Mouse (Mus musculus): Measurements from ENCODE around the gene Cadm1. TPM values are rescaled to one million over a fixed set of nuclear protein-coding genes. Genes with fewer than 3 reads are reported as not detected.

The Cadm1 gene
- total RNA-seq, 2 experiments from 2014 or later = 1.9 to 2.5 TPM

DNA sequence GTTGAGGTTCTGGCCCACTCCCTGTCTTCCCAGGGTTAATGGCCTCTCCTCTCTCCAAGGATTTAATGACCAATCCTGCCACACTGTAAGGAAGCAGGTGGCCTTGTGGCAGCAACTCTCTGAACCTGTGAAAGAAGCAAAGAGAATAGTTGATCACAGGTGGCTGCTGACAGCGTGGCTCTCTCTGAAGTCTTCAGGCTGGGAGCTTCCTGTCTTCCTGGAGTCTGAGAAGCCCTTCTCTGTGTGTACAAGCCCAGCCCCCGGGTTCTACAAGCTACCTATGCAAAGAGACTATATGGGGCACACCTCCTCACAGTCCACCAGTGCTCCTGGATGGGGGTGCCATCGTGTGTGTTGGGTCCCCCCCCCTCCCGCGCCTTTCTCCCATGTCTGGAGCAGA is 339.7 kb downstream of the Cadm1 start:
- DNase-seq = no peak

DNA sequence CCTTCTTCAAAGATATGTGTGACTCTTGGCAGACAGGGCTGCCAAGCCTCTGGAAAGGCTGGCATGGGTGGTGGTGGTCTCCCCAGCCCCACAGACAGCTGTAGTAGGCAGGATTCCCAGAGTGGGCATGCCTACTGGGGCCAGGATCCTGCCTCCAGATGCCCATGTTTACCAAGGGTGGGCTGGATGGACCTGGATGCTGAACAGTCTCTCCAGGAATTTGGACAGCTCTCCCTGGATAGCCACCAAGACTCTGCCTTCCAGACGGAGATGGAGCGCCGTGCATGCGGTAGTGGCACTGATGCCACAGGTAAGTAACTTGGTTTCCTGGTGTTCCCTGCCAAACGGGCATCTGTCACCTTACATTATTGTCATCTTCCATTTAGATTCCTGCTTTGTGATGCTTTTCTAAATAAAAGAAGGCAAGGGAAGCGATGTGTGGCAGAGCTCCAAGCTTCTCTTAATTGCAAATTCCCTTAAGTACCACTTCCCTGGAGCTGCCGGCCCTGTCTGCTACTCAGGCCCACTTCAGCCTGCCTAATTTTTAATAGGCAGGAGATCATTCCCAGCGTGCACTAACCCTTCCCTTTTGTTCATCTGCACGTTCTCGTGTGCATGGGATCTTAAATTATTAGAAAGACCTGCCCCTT is 346.7 kb downstream of the Cadm1 start:
- no peak for DNase-seq

- no peak for DNase-seq
Observed at GRCm38 (mm10) chr9:47880171-47880570, 350.2 kb downstream of the Cadm1 start.

- DNase-seq = no peak
Observed at GRCm38 (mm10) chr9:47882372-47882771, 352.4 kb downstream of the Cadm1 start.

GRCm38 (mm10) chr9:47891721-47892120 is 361.7 kb downstream of the Cadm1 start:
- no peak for DNase-seq

DNA sequence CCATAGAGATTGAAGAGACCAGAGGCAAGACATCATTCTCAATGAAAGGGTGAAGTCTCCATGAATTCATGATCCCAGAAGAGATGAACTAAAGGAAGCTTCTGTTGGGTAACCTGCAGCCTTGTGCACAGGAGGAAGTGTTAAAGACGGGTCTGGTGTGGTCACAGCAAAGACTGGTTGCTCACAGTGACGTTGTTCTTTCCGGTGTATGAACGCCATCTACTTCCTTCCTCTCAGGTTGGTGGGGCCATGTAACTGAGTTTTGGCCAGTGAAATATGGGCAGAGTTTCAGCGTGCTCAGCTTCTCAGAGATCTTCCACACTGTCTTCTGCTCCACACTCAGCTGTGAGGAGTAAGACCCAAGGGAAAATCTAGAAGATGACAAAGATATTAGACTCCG is 363.0 kb downstream of the Cadm1 start:
- no peak for DNase-seq

- DNase-seq = no peak
Observed at GRCm38 (mm10) chr9:47894096-47894495, 364.1 kb downstream of the Cadm1 start.

DNA sequence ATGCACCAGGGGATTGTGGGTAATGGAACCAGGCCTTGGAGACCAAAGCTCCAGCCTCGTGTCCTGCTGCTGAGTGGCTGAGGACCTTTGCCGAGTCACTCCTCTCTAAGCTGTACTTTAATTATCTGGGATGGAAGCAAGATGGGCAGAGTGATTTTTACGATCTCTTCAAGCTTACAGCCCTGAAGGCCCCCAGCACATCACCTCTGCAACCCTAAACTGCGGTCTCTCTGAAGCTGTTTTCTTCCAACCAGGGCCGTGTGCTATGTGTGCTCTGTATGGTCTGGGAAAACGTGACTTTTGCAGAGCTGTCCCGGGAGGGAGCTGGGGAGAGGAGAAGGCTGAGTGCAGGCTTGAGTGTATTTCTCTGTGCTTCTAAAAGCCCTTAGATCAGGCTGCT is 364.7 kb downstream of the Cadm1 start:
- DNase-seq = no peak

DNA sequence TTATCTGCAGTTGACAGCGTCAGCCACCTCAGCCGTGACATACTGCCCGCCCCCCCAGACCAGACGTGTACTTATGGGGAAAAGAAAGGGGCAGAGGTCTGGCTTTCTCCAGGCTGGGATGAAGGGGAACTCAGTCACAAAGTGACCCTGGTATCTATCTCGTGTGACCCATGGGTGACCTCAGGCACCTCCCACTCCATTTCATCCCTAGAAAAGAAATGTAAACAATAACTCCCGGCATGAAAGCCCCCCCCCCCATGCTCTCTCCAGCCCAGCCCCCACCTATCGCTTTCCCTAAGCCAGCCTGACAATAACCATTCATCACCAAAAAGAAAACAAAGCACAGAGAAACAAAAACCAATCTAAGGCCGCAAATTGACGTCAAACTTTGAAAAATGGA is 365.1 kb downstream of the Cadm1 start:
- no peak for DNase-seq

DNA sequence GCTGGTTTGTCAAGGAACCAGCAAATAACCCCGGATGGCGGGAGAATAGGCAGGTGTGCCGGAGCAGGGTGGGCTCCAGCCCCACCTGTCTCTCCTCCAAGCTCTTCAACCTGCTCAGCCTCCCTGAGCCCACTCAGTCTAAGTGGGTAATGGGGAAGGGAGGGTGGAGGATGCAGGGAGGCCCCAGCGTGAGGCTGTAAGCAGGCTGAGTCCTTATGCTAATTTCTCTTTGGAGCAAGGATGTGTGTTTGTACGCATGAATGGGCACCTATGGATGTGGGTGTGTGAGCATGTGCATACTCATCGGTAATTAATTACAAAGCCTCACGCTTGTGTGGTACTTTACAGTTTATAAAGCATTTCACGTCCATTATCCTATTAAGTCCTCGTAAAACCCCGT is 370.8 kb downstream of the Cadm1 start:
- DNase-seq = no peak

DNA sequence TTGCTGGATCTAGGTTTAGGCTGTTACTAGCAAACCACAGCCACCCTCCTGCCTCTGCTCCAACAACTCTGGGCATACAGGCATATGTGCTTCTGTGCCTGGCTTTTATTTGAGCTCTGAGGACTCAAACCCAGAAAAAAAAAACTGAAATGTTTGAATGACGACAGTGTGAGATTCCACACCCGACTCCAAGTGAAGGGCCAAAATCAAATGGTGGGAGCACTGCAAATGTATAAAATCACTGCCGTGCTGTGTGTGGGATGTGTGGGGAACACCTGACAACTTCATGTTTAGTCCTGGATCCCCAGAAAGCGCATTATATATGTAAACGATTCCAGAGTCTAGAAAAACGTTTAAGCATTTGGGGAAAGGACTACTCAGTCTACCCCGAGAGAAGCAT is 373.7 kb downstream of the Cadm1 start:
- DNase-seq = no peak

- no peak for DNase-seq
Observed at GRCm38 (mm10) chr9:47904339-47904922, 374.5 kb downstream of the Cadm1 start.

GRCm38 (mm10) chr9:47906521-47906920 is 376.5 kb downstream of the Cadm1 start:
- DNase-seq = no peak
